Mouse (Mus musculus) hindbrain, embryonic 14.5 days (tissue): ENCODE data around the gene Ywhah. TPM values are rescaled to one million over a fixed set of nuclear protein-coding genes. Genes with fewer than 3 reads are reported as not detected.
A peak's percentile ranks its signal among the peaks of the same experiment; 100 is the strongest.
"Not testable (repeated sequence)": the region's sequence is repeated elsewhere in the genome, so short reads cannot be mapped to it uniquely, and the experiment has no call there.

Source experiments
- ATAC-seq: fragments of 200-750 bp; cut with Nextera tagmentation; 2 replicates; pipeline ENCODE4 v1.8.0; 2017; ENCODE audit warnings: moderate number of reproducible peaks, mild to moderate bottlenecking, moderate TSS enrichment, moderate library complexity; ENCODE audit not compliant: low FRiP score
- DNase-seq: peaks from one replicate; pipeline ENCODE4 v3.0.0-alpha.2; 2015; ENCODE audit warnings: low spot score
- H3K27ac ChIP-seq: fragments of 300-500 bp; sonication (generic); 2 replicates; pipeline ENCODE4 v1.5.1; 2014; ENCODE audit warnings: mild to moderate bottlenecking, moderate library complexity
- H3K27me3 ChIP-seq: fragments of 300-500 bp; sonication (generic); 2 replicates; pipeline ENCODE4 v1.6.1; 2014; ENCODE audit warnings: mild to moderate bottlenecking, low read length, mixed read lengths; ENCODE audit not compliant: control insufficient read depth, insufficient read depth
- H3K36me3 ChIP-seq: fragments of 300-500 bp; sonication (generic); replicated peaks from 2 replicates; pipeline ENCODE4 v1.6.1; 2014; ENCODE audit not compliant: control insufficient read depth, insufficient read depth
- H3K4me1 ChIP-seq: fragments of 300-500 bp; sonication (generic); replicated peaks from 2 replicates; pipeline ENCODE4 v1.6.1; 2014; ENCODE audit warnings: antibody characterized with exemption, low read length, mixed read lengths; ENCODE audit not compliant: control insufficient read depth, insufficient read depth
- H3K4me2 ChIP-seq: fragments of 300-500 bp; sonication (generic); replicated peaks from 2 replicates; pipeline ENCODE4 v1.6.1; 2014; ENCODE audit warnings: mild to moderate bottlenecking, moderate library complexity
- H3K4me3 ChIP-seq: fragments of 300-500 bp; sonication (generic); replicated peaks from 2 replicates; pipeline ENCODE4 v1.5.1; 2014; ENCODE audit warnings: mild to moderate bottlenecking, low read length
- H3K9ac ChIP-seq: fragments of 300-500 bp; sonication (generic); 2 replicates; pipeline ENCODE4 v1.6.1; 2014
- H3K9me3 ChIP-seq: fragments of 300-500 bp; sonication (generic); 2 replicates; pipeline ENCODE4 v1.6.1; 2016; ENCODE audit warnings: low read length; ENCODE audit not compliant: control insufficient read depth
- WGBS: fragments of 180-500 bp; shearing (Covaris S2); extraction: QIAGEN DNeasy Blood & Tissue Kit; methylation state at CpG from one replicate; pipeline ENCODE4 v1.1.7; 2014; 5-methylcytosine and 5-hydroxymethylcytosine counted together
- polyA plus RNA-seq: library from polyadenylated mRNA; unstranded; fragments of >200 nt; fragmentation: Nextera tagmentation; extraction: Ambion mirVana; gene quantifications from 2 replicates; pipeline ENCODE4 v1.2.1, GENCODE M21; 2014

Ywhah gene
- polyA plus RNA-seq, 1 experiment from 2014 or later, result 745 TPM

GRCm38 (mm10) chr5:33039510-33039911 is 20.9 kb downstream of the Ywhah start:
- Histone ChIP-seq H3K4me3 (no peak overlapping the region), H3K27me3 (no peaks in the 10 kb centered on the region)
- WGBS, result 6% methylated on average over 13 of the region's 13 CpGs

GRCm38 (mm10) chr5:33040735-33041134 is 22.1 kb downstream of the Ywhah start:
- not testable (repeated sequence) for H3K9ac ChIP-seq, H3K27ac ChIP-seq, H3K4me3 ChIP-seq, H3K4me2 ChIP-seq, H3K27me3 ChIP-seq, H3K9me3 ChIP-seq, H3K36me3 ChIP-seq, H3K4me1 ChIP-seq, DNase-seq, ATAC-seq
- 92% methylated on average over 1 of the region's 1 CpGs for WGBS

More at GRCm38 (mm10) chr5:33039510-33039911, 20.9 kb downstream of the Ywhah start:
- Histone ChIP-seq H3K27ac (no peak overlapping the region), H3K4me1 (no peaks in the 10 kb centered on the region), H3K4me2 (peak overlapping the region; percentile 43), H3K9ac (no peak overlapping the region), H3K9me3 (no peaks in the 10 kb centered on the region), H3K36me3 (no peaks in the 10 kb centered on the region)
- ATAC-seq (no peak; the same call in 1 of the 2 replicates), DNase-seq (peak; percentile 88)

GRCm38 (mm10) chr5:33043397-33043796 is 24.8 kb downstream of the Ywhah start:
- Histone ChIP-seq H3K36me3 (no peaks in the 10 kb centered on the region), H3K9ac (no peak overlapping the region), H3K27me3 (no peaks in the 10 kb centered on the region), H3K4me3 (no peak overlapping the region), H3K27ac (no peak overlapping the region), H3K9me3 (no peaks in the 10 kb centered on the region), H3K4me1 (no peaks in the 10 kb centered on the region), H3K4me2 (no peak overlapping the region)
- no peak for DNase-seq
- ATAC-seq, result no peak
- WGBS, result 63% methylated on average over 10 of the region's 10 CpGs

GRCm38 (mm10) chr5:33044636-33045315 is 26.2 kb downstream of the Ywhah start:
- 94% methylated on average over 12 of the region's 12 CpGs for WGBS

GRCm38 (mm10) chr5:33045316-33045705 is 26.7 kb downstream of the Ywhah start:
- Histone ChIP-seq H3K4me3 (no peak overlapping the region), H3K4me1 (no peaks in the 10 kb centered on the region), H3K27me3 (no peaks in the 10 kb centered on the region), H3K9me3 (no peaks in the 10 kb centered on the region), H3K36me3 (no peaks in the 10 kb centered on the region), H3K9ac (no peak overlapping the region), H3K27ac (no peak overlapping the region), H3K4me2 (no peak overlapping the region)
- WGBS, result 92% methylated on average over 6 of the region's 6 CpGs
- DNase-seq (no peak), ATAC-seq (no peak)

More at GRCm38 (mm10) chr5:33044636-33045315, 26.2 kb downstream of the Ywhah start:
- H3K27me3 ChIP-seq, result no peaks in the 10 kb centered on the region
- no peaks in the 10 kb centered on the region for H3K9me3 ChIP-seq
- H3K4me1 ChIP-seq, result no peaks in the 10 kb centered on the region
- ATAC-seq (no peak), DNase-seq (no peak)
- H3K4me2 ChIP-seq, result no peak overlapping the region
- H3K9ac ChIP-seq, result no peak overlapping the region
- H3K4me3 ChIP-seq, result no peak overlapping the region
- no peak overlapping the region for H3K27ac ChIP-seq
- H3K36me3 ChIP-seq, result no peaks in the 10 kb centered on the region

GRCm38 (mm10) chr5:33052849-33053582 is 34.4 kb downstream of the Ywhah start:
- 77% methylated on average over 14 of the region's 14 CpGs for WGBS
- H3K9me3 ChIP-seq, result no peaks in the 10 kb centered on the region
- ATAC-seq, result no peak

GRCm38 (mm10) chr5:33056126-33056765 is 37.6 kb downstream of the Ywhah start:
- no peak overlapping the region for H3K27ac ChIP-seq
- H3K36me3 ChIP-seq, result no peaks in the 10 kb centered on the region
- no peak overlapping the region for H3K4me2 ChIP-seq
- no peaks in the 10 kb centered on the region for H3K27me3 ChIP-seq
- H3K9ac ChIP-seq, result no peak overlapping the region
- no peak overlapping the region for H3K4me3 ChIP-seq
- H3K9me3 ChIP-seq, result no peaks in the 10 kb centered on the region
- no peak for DNase-seq
- no peak for ATAC-seq
- no peaks in the 10 kb centered on the region for H3K4me1 ChIP-seq
- 88% methylated on average over 10 of the region's 10 CpGs for WGBS

More at GRCm38 (mm10) chr5:33052849-33053582, 34.4 kb downstream of the Ywhah start:
- no peaks in the 10 kb centered on the region for H3K27me3 ChIP-seq
- H3K4me2 ChIP-seq, result no peak overlapping the region
- H3K4me3 ChIP-seq, result no peak overlapping the region
- no peaks in the 10 kb centered on the region for H3K36me3 ChIP-seq
- no peaks in the 10 kb centered on the region for H3K4me1 ChIP-seq
- DNase-seq, result no peak
- no peak overlapping the region for H3K9ac ChIP-seq
- no peak overlapping the region for H3K27ac ChIP-seq

- Histone ChIP-seq H3K9me3 (no peaks in the 10 kb centered on the region), H3K9ac (no peak overlapping the region), H3K4me1 (no peaks in the 10 kb centered on the region), H3K4me2 (no peak overlapping the region), H3K27me3 (no peaks in the 10 kb centered on the region), H3K27ac (no peak overlapping the region), H3K4me3 (no peak overlapping the region), H3K36me3 (no peaks in the 10 kb centered on the region)
- DNase-seq (no peak), ATAC-seq (no peak)
Observed at GRCm38 (mm10) chr5:33070071-33070470, 51.5 kb downstream of the Ywhah start.

GRCm38 (mm10) chr5:33076490-33077191 is 58.0 kb downstream of the Ywhah start:
- WGBS, result 83% methylated on average over 6 of the region's 6 CpGs

More at GRCm38 (mm10) chr5:33076490-33077191, 58.0 kb downstream of the Ywhah start:
- no peaks in the 10 kb centered on the region for H3K36me3 ChIP-seq
- no peak overlapping the region for H3K9ac ChIP-seq
- no peaks in the 10 kb centered on the region for H3K9me3 ChIP-seq
- no peaks in the 10 kb centered on the region for H3K27me3 ChIP-seq
- H3K4me3 ChIP-seq, result no peak overlapping the region
- H3K4me1 ChIP-seq, result no peaks in the 10 kb centered on the region
- no peak for ATAC-seq
- H3K27ac ChIP-seq, result no peak overlapping the region
- DNase-seq, result no peak
- H3K4me2 ChIP-seq, result no peak overlapping the region
